19 mouse cellular contexts compared by ENCODE assay signal in genomic region chr19:55579310-55579709, GRCm38 (mm10).
DNase-seq lines count a peak whose midpoint lies in the region; ATAC-seq lines count a peak whose summit lies in the region.
"Had no signal": no experiment of that assay in that cellular context is flagged by ENCODE, and none has a peak within 500 bp of the region (broad histone marks: within the 10 kb centered on the region; RNA-seq: fewer than 3 reads in every experiment).

No protein-coding gene starts in this region.

- WGBS in kidney, embryonic 16.5 days, result 84% methylated on average over 4 of the region's 4 CpGs
- WGBS in kidney, embryonic 15.5 days, result 88% methylated on average over 4 of the region's 4 CpGs

- no peak overlapping the region for H3K27ac ChIP-seq in kidney, embryonic 16.5 days (ENCODE audit: low read length)
- H3K27ac ChIP-seq in kidney, embryonic 15.5 days, result 0 out of 2 replicates have a peak overlapping the region, but pooled peaks have one; percentile 9
- H3K27ac ChIP-seq: gastrocnemius, adult 2 months had no signal

- H3K36me3 ChIP-seq in kidney, embryonic 16.5 days (ENCODE audit: insufficient read depth, low read length), result no peaks in the 10 kb centered on the region
- H3K36me3 ChIP-seq in kidney, embryonic 15.5 days, result no peaks in the 10 kb centered on the region
- H3K36me3 ChIP-seq: embryonic facial prominence, embryonic 13.5 days; heart, embryonic 12.5 days had no signal

- H3K4me3 ChIP-seq in kidney, embryonic 16.5 days (ENCODE audit: low read length), result no peak overlapping the region
- H3K4me3 ChIP-seq in kidney, embryonic 15.5 days (replicated peaks), result no peak overlapping the region
- H3K4me3 ChIP-seq: embryonic facial prominence, embryonic 13.5 days; gastrocnemius, adult 2 months; heart, embryonic 12.5 days had no signal

- H3K4me2 ChIP-seq in kidney, embryonic 16.5 days (replicated peaks; ENCODE audit: low read depth, low read length), result no peak overlapping the region
- H3K4me2 ChIP-seq in kidney, embryonic 15.5 days, result no peak overlapping the region
- H3K4me2 ChIP-seq: embryonic facial prominence, embryonic 13.5 days had no signal

- peak; percentile 32 for DNase-seq in kidney, adult 18-20 months
- DNase-seq in kidney, postnatal 4 days, result no peak
- DNase-seq in kidney, postnatal 36 days, result peak; percentile 33 to 42
- no peak for DNase-seq in ovary, postnatal 14 days (ENCODE audit: low spot score)
- DNase-seq: adrenal gland, adult 2 months; adrenal gland, postnatal 25 days; cerebellum, adult 18-20 months; cerebellum, adult 9-11 months; cerebellum, postnatal 36 days; gastrocnemius, adult 2 months; gastrocnemius, postnatal 25 days; heart, postnatal 36 days had no signal

- peaks cover 42% of the 10 kb centered on the region for H3K4me1 ChIP-seq in kidney, embryonic 16.5 days (ENCODE audit: insufficient read depth, low read length)
- H3K4me1 ChIP-seq in kidney, embryonic 15.5 days, result peaks cover 55% of the 10 kb centered on the region

- no peaks in the 10 kb centered on the region for H3K9me3 ChIP-seq in kidney, embryonic 16.5 days (ENCODE audit: low read length)
- H3K9me3 ChIP-seq in kidney, embryonic 15.5 days (replicated peaks), result no peaks in the 10 kb centered on the region
- H3K9me3 ChIP-seq: embryonic facial prominence, embryonic 13.5 days; heart, embryonic 12.5 days had no signal

- no peaks in the 10 kb centered on the region for H3K27me3 ChIP-seq in kidney, embryonic 16.5 days (ENCODE audit: insufficient read depth, low read length)
- H3K27me3 ChIP-seq in kidney, embryonic 15.5 days, result 0 out of 2 replicates have a peak, but pooled peaks cover 3% of the 10 kb centered on the region
- H3K27me3 ChIP-seq: CH12.LX; heart, embryonic 12.5 days; Patski had no signal

- no peak overlapping the region for H3K9ac ChIP-seq in kidney, embryonic 16.5 days (replicated peaks; ENCODE audit: low read length)
- H3K9ac ChIP-seq in kidney, embryonic 15.5 days, result no peak overlapping the region
- H3K9ac ChIP-seq: embryonic facial prominence, embryonic 13.5 days; heart, embryonic 12.5 days had no signal

- no peak for ATAC-seq in kidney, embryonic 16.5 days (ENCODE audit: low FRiP score, low TSS enrichment)
- ATAC-seq in kidney, embryonic 15.5 days (replicated peaks; ENCODE audit: low FRiP score), result no peak
- ATAC-seq: activated CD4-positive, CD25-positive, alpha-beta regulatory T cell, adult 4 months; Patski had no signal

Comparison
In these comparisons a context has a peak if more than half of its experiments do, and no peak if none do; other contexts are left out.
1. DNase-seq: peak in kidney, adult 18-20 months (single experiment) and kidney, postnatal 36 days (2 of 2); none in kidney, postnatal 4 days (0 of 2) and ovary, postnatal 14 days (single experiment).